Mouse (Mus musculus) forebrain, embryonic 15.5 days (tissue): ENCODE measurements around the gene Thada. TPM values are rescaled to one million over a fixed set of nuclear protein-coding genes. Genes with fewer than 3 reads are reported as not detected.

Source experiments
- ATAC-seq: fragments of 200-750 bp; cut with Nextera tagmentation; replicated peaks from 2 replicates; pipeline ENCODE4 v1.8.0; 2017; ENCODE audit warnings: mild to moderate bottlenecking, moderate TSS enrichment, moderate library complexity
- H3K27ac ChIP-seq: fragments of 300-500 bp; sonication (generic); replicated peaks from 2 replicates; pipeline ENCODE4 v1.5.1; 2015; ENCODE audit warnings: mild to moderate bottlenecking, inconsistent platforms
- H3K27me3 ChIP-seq: fragments of 300-500 bp; sonication (generic); 2 replicates; pipeline ENCODE4 v1.6.1; 2015; ENCODE audit warnings: inconsistent platforms
- H3K36me3 ChIP-seq: fragments of 300-500 bp; sonication (generic); 2 replicates; pipeline ENCODE4 v1.6.1; 2015; ENCODE audit warnings: mild to moderate bottlenecking, inconsistent platforms
- H3K4me1 ChIP-seq: fragments of 300-500 bp; sonication (generic); 2 replicates; pipeline ENCODE4 v1.6.1; 2015; ENCODE audit warnings: inconsistent platforms
- H3K4me2 ChIP-seq: fragments of 300-500 bp; sonication (generic); replicated peaks from 2 replicates; pipeline ENCODE4 v1.6.1; 2015; ENCODE audit warnings: mild to moderate bottlenecking, inconsistent platforms
- H3K4me3 ChIP-seq: fragments of 300-500 bp; sonication (generic); 2 replicates; pipeline ENCODE4 v1.5.1; 2015; ENCODE audit warnings: mild to moderate bottlenecking, inconsistent platforms
- H3K9ac ChIP-seq: fragments of 300-500 bp; sonication (generic); replicated peaks from 2 replicates; pipeline ENCODE4 v1.6.1; 2015; ENCODE audit warnings: mild to moderate bottlenecking, inconsistent platforms
- H3K9me3 ChIP-seq: fragments of 300-500 bp; sonication (generic); 2 replicates; pipeline ENCODE4 v1.6.1; 2016; ENCODE audit warnings: inconsistent platforms
- WGBS: fragments of 180-500 bp; shearing (Covaris S2); methylation state at CpG from one replicate; pipeline ENCODE4 v1.1.7; 2015; ENCODE audit warnings: mixed read lengths; 5-methylcytosine and 5-hydroxymethylcytosine counted together
- polyA plus RNA-seq: library from polyadenylated mRNA; unstranded; fragments of >200 nt; fragmentation: Nextera tagmentation; extraction: Ambion mirVana; gene quantifications from 2 replicates; pipeline ENCODE4 v1.2.1, GENCODE M21; 2015

The Thada gene
- polyA plus RNA-seq, 1 experiment from 2014 or later = 6.0 TPM

DNA sequence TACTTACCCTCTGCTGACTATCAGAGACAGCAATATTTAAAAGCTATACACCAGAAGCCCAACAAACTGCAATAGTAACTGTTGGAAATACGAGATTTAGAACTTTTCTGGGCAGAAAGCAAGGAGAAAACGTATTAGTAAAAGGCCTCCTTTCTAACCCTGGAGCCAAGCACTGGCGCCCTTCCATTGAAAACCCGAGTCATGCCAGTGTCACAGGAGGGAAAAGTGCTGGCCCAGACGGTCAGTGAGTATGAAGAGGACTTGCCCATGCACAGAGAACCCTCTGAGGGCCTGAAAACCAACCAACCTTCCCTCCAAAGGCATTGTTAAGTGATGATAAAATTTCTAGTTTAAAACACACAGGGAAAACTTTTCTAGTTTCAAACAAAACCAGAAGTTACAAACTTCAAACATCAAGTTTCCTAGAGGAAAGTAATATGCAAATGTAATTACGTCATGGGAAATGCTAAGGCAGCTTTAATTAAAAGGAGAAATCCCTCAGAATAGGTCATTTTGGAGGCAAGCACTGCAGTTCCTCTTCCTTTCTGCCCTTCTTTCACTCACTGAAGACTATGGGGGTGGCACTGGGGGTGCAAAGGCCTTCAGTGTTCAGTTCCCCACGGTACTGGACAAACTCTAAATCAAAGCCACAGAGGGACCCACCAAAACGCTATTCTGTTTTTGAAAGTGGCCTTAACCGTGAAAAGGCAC is 100.8 kb downstream of the Thada start:
- Histone ChIP-seq H3K4me1 (peaks cover 59% of the 10 kb centered on the region), H3K9me3 (no peaks in the 10 kb centered on the region), H3K27me3 (no peaks in the 10 kb centered on the region), H3K36me3 (no peaks in the 10 kb centered on the region), H3K4me2 (no peak overlapping the region), H3K9ac (no peak overlapping the region), H3K4me3 (no peak overlapping the region), H3K27ac (peak overlapping the region; percentile 78)
- 21% methylated on average over 9 of the region's 9 CpGs for WGBS
- ATAC-seq = peak; percentile 38; the same call in 1 of the 2 replicates

DNA sequence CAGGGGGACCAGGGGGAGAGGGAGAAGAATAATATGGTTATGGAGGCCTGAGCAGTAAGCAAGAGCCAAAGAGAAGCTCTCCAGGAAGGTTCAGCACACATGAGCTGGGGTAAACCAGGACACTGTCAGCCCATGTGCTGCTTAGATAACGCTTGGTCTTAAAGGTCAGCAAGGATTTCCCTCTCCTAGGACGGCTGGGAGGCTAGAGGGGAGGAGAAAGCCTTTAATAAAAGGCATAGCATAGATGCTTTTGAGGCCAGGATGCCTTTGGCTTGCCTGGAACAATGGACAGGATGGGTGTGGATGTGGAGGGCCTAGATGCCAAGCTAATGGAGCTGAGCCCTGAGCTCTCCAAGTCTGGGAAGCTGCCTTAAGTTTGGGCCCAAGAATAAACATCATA is 102.6 kb downstream of the Thada start:
- no peaks in the 10 kb centered on the region for H3K27me3 ChIP-seq
- ATAC-seq = no peak
- peaks cover 54% of the 10 kb centered on the region for H3K4me1 ChIP-seq
- peak overlapping the region; percentile 35; the same call in 1 of the 2 replicates for H3K27ac ChIP-seq
- H3K4me2 ChIP-seq = no peak overlapping the region
- no peaks in the 10 kb centered on the region for H3K9me3 ChIP-seq
- H3K4me3 ChIP-seq = no peak overlapping the region
- WGBS = 28% methylated on average over 2 of the region's 2 CpGs
- no peak overlapping the region for H3K9ac ChIP-seq
- H3K36me3 ChIP-seq = no peaks in the 10 kb centered on the region

DNA sequence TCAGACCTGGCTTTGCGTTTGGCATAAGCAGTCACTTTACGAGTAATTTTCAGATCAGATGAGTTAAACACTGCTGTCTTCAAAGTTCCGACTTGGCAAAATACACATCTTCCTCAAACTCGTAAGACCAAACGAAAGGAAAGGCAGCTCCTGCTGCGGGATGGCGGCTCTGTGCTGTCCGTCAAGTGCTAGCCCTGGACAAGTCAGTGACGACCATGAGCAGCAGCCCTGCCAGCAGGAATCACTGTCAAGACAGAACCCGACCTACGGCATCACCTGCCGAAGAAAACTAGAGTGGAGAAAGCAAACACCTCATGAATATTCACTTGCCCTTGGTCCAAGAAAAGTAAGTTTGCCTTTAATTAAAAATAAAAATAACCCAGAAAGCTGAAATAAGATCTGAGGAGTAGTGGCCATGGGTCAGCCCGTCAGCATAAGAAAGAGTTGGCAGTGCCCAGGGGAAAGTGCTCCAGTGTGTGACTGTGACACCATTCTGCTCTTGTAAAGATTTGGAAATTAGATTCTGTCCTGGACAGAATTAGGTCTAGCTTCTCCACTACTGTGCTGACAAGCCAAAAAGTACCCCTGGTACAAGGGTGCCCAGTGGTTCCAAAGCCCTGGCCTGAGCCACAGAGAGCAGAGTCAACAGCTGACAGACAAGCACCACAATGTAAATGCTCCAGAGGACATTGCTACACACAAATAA is 103.3 kb downstream of the Thada start:
- H3K27ac ChIP-seq = peak overlapping the region; percentile 27; the same call in 1 of the 2 replicates
- H3K27me3 ChIP-seq = no peaks in the 10 kb centered on the region
- 44% methylated on average over 13 of the region's 13 CpGs for WGBS
- peak; percentile 13; the same call in 1 of the 2 replicates for ATAC-seq
- no peaks in the 10 kb centered on the region for H3K9me3 ChIP-seq
- H3K9ac ChIP-seq = no peak overlapping the region
- H3K4me3 ChIP-seq = no peak overlapping the region
- peaks cover 47% of the 10 kb centered on the region for H3K4me1 ChIP-seq
- no peak overlapping the region for H3K4me2 ChIP-seq
- H3K36me3 ChIP-seq = no peaks in the 10 kb centered on the region

DNA sequence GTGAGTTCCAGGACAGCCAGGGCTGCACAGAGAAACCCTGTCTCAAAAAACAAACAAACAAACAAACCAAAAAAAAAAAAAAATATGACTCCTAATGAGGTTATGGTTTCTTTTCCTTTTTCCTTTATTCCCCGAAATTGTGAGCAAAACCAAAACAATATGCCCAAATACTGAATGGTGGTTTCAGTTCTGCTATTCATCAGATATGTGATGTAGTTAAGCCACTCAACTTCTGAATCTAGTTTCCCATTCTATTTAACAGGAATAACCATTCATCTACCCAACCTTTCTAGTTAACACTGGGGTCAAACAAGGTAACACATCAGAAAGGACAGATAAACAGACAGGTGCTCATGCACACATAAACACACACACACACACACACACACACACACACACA is 105.0 kb downstream of the Thada start:
- WGBS = 85% methylated on average over 1 of the region's 1 CpGs
- H3K9ac ChIP-seq = no peak overlapping the region
- no peaks in the 10 kb centered on the region for H3K36me3 ChIP-seq
- no peak for ATAC-seq
- H3K4me2 ChIP-seq = no peak overlapping the region
- no peaks in the 10 kb centered on the region for H3K9me3 ChIP-seq
- H3K4me3 ChIP-seq = no peak overlapping the region
- H3K27ac ChIP-seq = no peak overlapping the region
- H3K27me3 ChIP-seq = no peaks in the 10 kb centered on the region
- H3K4me1 ChIP-seq = peaks cover 37% of the 10 kb centered on the region

DNA sequence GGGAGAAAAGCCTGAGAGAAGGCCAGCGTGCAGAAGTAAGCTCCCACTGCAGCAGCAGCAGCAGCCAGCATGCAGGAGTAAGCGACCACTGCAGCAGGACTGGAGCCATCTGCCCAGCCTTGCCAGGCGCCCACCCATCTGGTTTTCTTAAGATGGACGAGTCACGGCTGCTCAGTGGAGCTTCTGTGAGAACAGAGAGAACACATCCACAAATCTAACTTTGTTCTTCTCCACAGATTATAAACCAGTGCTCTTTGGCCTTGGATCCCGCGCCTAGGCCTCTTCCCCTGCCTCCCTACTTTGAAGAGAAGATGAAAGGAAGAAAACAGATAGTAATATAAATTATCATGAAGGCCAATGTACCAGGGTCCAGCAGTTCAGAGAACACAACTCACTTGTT is 106.2 kb downstream of the Thada start:
- H3K4me2 ChIP-seq = no peak overlapping the region
- no peak overlapping the region for H3K4me3 ChIP-seq
- H3K4me1 ChIP-seq = peaks cover 25% of the 10 kb centered on the region
- H3K27ac ChIP-seq = no peak overlapping the region
- 88% methylated on average over 7 of the region's 7 CpGs for WGBS
- no peak for ATAC-seq
- H3K9me3 ChIP-seq = no peaks in the 10 kb centered on the region
- H3K27me3 ChIP-seq = no peaks in the 10 kb centered on the region
- H3K9ac ChIP-seq = no peak overlapping the region
- H3K36me3 ChIP-seq = no peaks in the 10 kb centered on the region

DNA sequence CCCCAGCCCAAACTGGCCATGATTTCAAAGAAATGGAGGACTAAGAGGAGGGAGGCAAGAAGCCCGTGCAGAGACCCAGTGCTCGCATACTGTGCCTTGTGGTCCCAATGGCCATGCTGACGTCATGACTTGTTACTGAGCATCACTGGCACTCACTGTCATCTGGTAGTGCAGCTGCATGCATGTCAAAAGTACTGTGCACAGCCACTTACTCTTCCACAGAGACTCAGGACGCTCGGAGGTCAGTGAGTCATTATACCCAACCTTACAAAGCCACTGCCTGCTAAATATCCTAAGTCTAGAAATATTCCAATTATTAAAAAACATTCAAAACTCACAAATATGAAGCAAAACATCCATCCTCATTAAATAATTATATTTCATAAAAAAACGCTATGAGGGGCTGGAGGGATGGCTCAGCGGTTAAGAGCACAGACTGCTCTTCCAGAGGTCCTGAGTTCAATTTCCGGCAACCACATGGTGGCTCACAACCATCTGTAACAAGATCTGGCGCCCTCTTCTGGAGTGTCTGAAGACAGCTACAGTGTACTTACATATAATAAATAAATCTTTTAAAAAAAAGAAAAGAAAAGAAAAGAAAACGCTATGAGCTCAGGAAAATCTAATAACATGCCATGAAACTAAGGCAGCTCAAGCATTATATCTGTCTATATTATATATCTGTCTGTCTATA is 106.9 kb downstream of the Thada start:
- no peaks in the 10 kb centered on the region for H3K36me3 ChIP-seq
- H3K4me3 ChIP-seq = no peak overlapping the region
- H3K27ac ChIP-seq = no peak overlapping the region
- 93% methylated on average over 10 of the region's 10 CpGs for WGBS
- H3K9me3 ChIP-seq = no peaks in the 10 kb centered on the region
- peaks cover 18% of the 10 kb centered on the region for H3K4me1 ChIP-seq
- no peaks in the 10 kb centered on the region for H3K27me3 ChIP-seq
- no peak overlapping the region for H3K4me2 ChIP-seq
- ATAC-seq = no peak
- H3K9ac ChIP-seq = no peak overlapping the region

DNA sequence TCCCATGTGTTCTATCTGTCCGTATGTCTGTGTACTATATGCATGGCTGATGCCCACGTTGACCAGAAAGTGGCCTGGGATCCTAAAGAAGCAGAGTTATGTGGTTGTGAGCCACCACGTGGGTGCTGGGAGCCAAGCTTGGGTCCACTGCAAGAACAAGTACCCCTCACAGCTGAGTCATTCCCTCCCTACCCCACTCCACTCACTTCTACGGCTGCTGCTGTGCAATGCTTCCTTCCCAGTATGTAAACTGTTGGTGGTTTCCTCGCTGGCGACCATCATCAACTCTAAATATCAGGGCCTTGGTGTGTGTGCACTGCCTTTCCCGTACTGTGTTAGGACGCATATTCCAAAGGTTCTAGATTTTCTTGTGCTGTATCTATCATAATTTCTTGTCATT is 108.2 kb downstream of the Thada start:
- Histone ChIP-seq H3K4me2 (no peak overlapping the region), H3K9me3 (no peaks in the 10 kb centered on the region), H3K27me3 (no peaks in the 10 kb centered on the region), H3K9ac (no peak overlapping the region), H3K4me3 (no peak overlapping the region), H3K4me1 (peaks cover 7% of the 10 kb centered on the region), H3K36me3 (no peaks in the 10 kb centered on the region), H3K27ac (no peak overlapping the region)
- 97% methylated on average over 8 of the region's 8 CpGs for WGBS
- no peak for ATAC-seq

DNA sequence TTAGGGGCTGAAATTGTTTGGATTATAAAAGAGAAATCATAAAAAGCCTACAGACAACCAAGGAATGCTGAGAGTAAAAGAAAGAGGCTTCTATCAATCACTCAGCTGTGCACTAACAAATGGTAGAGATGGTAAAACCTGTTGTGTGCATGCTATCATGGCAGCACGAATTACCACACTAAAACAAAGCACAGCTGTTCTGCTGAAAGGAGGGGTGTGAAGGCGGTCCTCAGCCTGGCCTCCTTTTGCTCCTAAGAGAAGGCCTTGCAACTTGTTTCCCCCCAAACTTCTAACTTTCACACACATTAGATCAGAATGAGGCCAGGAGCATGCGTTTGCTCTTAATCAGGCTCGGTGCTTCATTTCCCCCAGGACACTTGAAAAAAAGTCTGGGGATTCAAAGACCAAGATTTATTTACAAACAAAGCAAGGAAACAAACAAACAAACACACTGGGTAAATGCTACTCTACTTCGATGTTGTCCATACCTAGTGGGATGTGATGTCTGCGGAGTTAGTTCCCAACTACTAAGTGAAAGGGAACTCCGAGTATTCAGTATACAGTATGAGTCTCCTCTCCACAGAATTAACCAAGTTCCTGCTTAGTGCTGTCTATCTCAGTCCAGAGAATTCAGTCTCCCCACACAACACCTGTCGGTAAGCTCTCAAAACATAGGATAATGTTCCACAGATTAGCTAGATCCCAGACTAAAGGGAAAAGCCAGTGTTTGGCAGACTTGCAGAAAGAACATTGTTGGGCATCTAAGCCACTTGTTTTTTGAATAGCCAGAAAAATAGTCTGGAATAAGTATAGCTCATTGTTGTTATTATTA is 109.7 kb downstream of the Thada start:
- no peak overlapping the region for H3K27ac ChIP-seq
- H3K4me3 ChIP-seq = no peak overlapping the region
- peaks cover 6% of the 10 kb centered on the region for H3K4me1 ChIP-seq
- no peaks in the 10 kb centered on the region for H3K9me3 ChIP-seq
- ATAC-seq = no peak
- no peaks in the 10 kb centered on the region for H3K27me3 ChIP-seq
- no peak overlapping the region for H3K4me2 ChIP-seq
- H3K36me3 ChIP-seq = no peaks in the 10 kb centered on the region
- H3K9ac ChIP-seq = no peak overlapping the region
- WGBS = 81% methylated on average over 8 of the region's 8 CpGs

DNA sequence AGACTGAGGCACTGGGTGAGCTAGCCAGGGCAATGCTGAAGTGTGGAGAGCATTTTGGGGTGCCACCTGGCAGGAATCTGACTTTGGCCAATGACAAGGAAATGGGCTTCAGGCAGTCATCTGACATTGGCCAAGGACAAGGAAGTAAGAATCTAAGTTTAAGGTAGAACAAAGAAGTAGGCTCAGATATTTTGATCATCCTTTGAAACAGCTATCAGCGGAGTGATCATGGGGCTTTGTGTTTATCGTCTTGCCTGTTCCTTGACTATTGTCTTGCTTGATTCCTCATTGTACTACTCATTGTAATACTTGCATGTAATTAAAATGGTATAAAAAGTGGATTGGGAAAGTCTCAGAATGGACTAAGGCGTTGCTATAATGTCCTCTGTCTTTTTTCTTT is 111.0 kb downstream of the Thada start:
- Histone ChIP-seq H3K36me3 (no peaks in the 10 kb centered on the region), H3K4me1 (peaks cover 12% of the 10 kb centered on the region), H3K4me3 (no peak overlapping the region), H3K27me3 (no peaks in the 10 kb centered on the region), H3K27ac (no peak overlapping the region), H3K4me2 (no peak overlapping the region), H3K9ac (no peak overlapping the region), H3K9me3 (no peaks in the 10 kb centered on the region)
- 78% methylated on average over 3 of the region's 3 CpGs for WGBS
- no peak for ATAC-seq

DNA sequence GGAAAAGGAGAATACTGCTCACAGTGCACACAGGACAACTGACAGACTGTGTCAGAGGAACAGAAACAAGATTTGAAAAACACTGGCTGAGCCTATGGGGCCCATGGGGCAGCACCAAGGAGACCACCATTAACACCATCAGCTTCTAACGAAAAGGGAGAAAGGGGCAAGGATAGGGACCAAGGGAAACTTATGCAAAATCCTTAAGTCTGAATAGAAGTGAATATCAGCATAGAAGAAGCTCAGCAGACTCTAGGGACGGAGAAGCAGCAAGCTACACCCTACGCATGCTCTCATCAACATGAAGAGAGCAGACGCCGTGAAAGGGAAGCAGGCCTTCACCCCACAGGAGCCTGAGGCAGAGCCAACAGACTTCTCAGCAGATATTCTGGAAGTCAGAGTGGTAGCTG is 112.1 kb downstream of the Thada start:
- H3K4me2 ChIP-seq = no peak overlapping the region
- H3K9ac ChIP-seq = no peak overlapping the region
- 76% methylated on average over 5 of the region's 5 CpGs for WGBS
- H3K4me1 ChIP-seq = peaks cover 12% of the 10 kb centered on the region
- H3K27me3 ChIP-seq = no peaks in the 10 kb centered on the region
- ATAC-seq = no peak
- no peaks in the 10 kb centered on the region for H3K9me3 ChIP-seq
- H3K4me3 ChIP-seq = no peak overlapping the region
- H3K36me3 ChIP-seq = no peaks in the 10 kb centered on the region
- no peak overlapping the region for H3K27ac ChIP-seq

DNA sequence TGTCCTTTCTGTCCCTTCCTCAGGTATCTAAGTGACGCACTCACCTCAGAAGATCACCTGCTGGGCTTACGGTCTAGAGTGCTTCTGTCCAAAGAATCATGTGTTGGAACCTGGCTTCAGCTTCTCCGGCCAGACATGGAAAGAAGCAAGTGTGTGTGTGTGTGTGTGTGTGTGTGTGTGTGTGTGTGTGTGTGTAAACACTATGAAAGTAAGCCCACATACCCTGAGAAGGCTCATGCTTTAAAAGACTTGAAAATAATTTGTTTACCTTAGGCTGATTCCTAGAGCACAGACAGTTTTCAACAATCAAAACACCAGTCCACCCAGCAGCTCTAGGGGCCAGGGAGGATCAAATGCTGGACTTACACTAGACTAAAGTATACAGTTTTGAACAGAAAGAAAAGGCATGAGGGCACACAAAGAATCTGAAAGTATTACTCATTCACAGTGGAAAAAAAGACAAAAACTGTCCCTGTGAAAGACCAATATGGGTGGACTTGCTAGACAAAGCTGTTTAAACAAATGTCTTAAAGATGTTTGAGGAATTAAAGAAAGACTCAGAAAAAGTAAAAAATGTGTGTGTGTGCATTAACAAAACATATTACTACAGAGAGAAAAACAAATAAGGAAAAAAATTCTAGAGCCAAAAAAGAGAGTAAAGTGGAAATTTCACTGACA is 112.6 kb downstream of the Thada start:
- H3K36me3 ChIP-seq = no peaks in the 10 kb centered on the region
- no peak for ATAC-seq
- WGBS = 86% methylated on average over 3 of the region's 3 CpGs
- no peak overlapping the region for H3K27ac ChIP-seq
- no peak overlapping the region for H3K9ac ChIP-seq
- no peaks in the 10 kb centered on the region for H3K9me3 ChIP-seq
- H3K27me3 ChIP-seq = no peaks in the 10 kb centered on the region
- H3K4me3 ChIP-seq = no peak overlapping the region
- H3K4me2 ChIP-seq = no peak overlapping the region
- peaks cover 12% of the 10 kb centered on the region for H3K4me1 ChIP-seq
